Mouse (Mus musculus): ENCODE results near the gene Apobr.

Gene Apobr

DNA sequence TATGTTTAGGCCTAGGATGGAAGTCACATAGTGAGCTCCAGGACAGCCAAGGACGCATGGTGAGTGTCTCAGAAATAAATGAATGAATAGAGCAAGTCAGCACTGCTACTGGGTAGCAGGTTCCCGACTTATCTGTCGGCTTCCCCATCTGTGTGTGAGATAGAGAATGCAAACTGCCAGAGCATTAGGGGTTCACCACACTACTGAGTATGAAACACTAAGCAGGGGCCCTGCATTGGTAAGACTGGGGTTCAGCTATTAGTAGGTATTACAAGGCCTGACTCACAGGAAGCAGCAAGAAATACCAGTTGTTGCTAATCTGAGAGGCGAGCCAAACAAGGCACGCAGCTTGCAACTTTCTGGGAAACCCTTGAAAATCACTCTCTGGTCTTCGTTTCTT lies 14.2 kb downstream of the Apobr start:
- no peak for DNase-seq (ENCODE audit: low spot score)

- DNase-seq (ENCODE audit: low spot score), result no peak
These were observed 17.2 kb downstream of the Apobr start for GRCm38 (mm10) chr7:126601896-126602295.

- no peak for DNase-seq (ENCODE audit: low spot score)
These were observed 17.9 kb downstream of the Apobr start for GRCm38 (mm10) chr7:126602650-126603049.

DNA sequence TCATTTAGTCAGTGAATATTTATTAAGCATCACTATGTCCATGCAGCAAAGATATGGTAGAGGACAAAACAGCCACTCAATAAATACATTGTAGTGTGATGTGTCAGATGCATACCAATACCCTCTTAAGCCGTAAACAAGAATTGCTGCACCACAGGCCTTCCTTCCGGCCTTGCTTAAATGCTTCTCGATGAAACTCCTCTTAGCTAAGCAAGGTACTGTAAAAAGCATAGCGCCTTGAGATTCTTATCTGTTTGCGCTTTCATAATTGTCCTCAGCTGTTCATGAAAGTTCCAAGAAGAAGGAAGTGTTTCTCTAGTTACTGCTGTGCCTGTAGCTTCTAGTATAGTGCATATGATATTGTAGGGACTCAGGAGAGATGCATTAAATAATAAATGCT lies 21.9 kb downstream of the Apobr start:
- DNase-seq (ENCODE audit: low spot score), result no peak

- no peak for DNase-seq (ENCODE audit: low spot score)
These were observed 22.3 kb downstream of the Apobr start for GRCm38 (mm10) chr7:126607064-126607463.

DNA sequence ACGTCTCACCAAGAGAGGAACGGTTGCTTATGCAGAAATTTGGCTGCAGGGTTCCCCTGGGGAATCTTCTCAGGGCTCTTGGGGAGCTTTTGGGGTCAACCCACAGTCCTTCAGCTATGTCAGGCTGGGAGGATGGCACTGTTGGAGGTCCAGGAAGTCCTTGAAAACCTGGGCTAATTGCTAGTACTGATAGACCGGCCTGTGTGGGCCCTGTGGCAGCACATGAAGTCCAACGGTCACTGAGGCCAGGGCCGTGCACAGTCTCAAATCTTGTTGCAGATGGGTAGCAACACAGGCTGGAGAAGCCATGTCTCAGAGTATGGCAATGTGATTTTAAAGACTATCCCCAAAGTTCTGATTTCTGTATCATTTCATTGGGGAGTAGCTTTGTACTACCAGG lies 23.1 kb downstream of the Apobr start:
- DNase-seq (ENCODE audit: low spot score), result no peak

GRCm38 (mm10) chr7:126612736-126613135 lies 28.0 kb downstream of the Apobr start:
- DNase-seq (ENCODE audit: low spot score), result no peak

DNA sequence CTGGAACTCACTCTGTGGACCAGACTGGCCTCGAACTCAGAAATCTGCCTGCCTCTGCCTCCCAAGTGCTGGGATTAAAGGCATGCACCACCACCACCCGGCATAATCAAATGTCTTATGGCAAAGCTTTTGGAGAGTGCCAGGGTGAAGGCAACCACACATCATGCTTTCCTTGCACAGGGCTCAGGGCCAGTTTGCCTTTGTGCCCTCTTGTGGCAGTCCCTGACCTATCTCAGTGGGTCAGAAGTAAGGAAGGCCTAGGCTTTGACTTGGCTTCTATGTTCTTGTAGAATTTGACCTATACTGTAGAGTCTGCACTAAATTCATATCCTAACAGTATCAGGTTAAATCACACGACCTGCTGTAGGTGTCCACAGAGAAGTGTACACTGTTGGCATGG lies 32.0 kb downstream of the Apobr start:
- no peak for DNase-seq (ENCODE audit: low spot score)

DNA sequence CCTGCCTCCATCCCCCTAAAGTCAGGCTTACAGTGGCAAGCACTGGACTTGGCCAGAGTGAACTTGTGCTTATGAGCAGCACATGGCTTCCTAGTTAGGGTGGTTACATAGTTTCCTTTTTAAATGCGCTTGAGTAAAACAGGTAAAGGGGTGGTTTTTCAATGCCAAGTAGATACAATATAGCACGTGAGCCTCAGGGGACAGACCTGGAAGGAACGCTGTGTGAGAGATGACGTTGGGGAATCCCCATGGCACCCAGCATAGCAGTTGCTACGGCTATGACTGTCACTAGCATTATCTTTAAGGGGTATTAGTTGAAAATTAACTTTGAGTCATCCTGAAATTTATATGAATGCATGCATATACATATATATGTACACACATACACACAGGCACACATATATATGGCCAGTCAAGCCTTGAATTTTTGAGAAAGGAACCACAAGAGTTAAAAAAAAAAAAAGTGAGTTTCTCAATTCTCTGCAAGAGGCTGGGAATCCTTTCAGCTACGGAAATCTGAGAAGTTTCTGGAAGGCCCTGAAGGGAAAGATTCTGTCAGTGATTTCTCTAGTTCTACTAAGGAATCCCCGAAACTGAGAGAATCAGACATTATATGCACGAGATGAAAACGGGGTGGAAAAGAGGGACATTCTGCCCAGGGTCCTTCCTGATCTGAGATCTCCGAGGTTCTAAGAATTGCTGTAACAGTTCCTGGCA lies 35.0 kb downstream of the Apobr start:
- no peak for DNase-seq (ENCODE audit: low spot score)

DNA sequence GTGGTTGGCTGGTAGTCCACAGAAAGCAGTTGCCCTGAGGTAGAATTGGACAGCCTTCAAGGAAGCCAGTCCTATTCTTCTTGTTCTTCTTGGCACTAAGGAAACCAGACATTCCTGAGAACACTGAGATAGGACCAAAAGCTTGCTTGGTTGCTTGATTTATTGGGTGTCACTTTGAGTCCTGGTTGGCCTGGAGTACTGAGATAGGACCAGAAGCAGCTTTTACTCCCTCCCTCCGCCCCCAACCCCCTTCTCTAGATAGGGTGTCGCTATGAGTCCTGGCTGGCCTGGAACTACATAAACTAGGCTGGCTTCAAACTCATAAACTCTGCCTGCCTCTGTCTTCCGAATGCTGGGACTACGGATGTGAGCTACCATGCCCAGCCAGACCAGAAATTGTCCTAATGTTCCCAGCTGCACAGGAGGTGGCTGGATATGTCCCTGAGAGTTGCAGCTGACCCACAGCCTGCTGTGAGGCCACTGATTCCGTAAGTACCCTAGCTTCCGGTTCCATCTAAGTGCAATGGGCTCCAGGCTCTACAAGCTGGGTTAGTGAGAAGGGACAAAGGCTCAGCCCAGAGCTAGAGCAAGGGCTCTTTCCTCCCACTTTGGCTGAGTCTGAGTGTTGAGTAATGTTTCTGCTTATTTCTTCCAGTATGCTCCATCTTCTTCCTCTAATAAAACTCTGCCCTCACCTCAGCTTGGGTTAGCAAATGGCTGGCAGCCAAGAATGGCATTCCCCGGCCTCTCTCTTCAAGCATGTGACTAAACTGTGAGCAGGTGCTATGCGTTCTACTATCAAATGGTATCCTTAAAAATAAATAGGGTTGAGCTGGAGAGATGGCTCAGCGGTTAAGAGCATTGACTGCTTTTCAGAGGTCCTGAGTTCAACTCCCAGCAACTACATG lies 37.0 kb downstream of the Apobr start:
- DNase-seq (ENCODE audit: low spot score), result no peak

DNA sequence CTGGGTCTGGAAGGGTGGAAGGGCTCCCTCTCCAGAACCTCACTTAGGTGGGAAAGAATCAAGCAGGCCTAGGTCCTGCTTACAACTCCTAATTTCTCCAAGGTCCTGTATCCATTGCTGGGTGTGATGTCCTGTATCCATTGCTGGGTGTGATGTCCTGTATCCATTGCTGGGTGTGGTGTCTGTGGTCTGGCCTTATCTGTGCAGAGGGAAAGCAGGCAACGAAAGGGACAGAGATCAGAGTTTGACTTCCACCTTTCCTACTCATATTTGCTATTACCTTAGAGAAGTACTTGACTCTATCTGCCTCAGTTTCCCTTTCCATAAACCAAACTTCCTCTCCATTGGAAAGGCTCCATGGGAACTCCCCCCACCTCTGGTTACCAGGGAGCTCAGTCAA lies 38.6 kb downstream of the Apobr start:
- no peak for DNase-seq (ENCODE audit: low spot score)

DNA sequence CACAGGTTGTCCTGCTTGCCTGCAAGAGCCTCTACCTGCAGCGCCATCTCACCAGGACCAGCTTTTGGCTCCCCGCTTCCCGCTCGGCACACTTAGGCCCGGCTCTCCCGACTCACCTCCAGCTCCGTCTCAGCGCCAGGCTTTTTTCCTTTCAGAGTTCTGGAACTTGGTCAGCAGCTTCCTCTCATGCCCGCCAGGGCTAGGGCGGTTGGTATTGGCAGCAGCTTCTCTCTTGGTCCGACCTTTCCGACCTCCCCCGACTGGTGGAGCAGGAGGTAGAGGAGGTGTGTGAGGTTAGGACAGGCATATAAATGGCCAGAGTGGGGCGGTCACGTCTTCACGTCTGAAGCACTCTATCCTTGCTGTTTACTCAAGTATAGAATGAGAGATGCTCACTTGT lies 40.0 kb downstream of the Apobr start:
- DNase-seq (ENCODE audit: low spot score), result no peak

DNA sequence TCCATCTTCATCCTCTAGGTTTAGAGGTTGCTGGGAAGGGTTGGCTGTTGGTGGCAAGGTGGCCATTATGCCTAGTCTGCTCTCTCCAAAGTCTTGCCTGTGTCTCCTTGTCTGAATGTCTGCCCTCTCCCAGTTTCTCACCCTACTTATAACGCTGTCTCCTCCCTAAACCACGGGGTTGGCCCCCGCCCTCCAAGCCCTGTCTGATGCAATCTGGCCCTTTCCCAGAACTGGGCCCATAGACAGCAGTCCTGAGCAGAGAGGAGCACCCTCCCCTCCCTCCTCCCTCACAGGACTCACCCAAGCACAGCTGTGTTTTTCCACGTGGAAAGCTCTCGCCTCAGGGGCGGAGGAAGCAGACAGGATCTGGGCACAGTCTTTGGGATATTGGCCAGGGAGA lies 40.6 kb downstream of the Apobr start:
- DNase-seq (ENCODE audit: low spot score), result no peak

DNA sequence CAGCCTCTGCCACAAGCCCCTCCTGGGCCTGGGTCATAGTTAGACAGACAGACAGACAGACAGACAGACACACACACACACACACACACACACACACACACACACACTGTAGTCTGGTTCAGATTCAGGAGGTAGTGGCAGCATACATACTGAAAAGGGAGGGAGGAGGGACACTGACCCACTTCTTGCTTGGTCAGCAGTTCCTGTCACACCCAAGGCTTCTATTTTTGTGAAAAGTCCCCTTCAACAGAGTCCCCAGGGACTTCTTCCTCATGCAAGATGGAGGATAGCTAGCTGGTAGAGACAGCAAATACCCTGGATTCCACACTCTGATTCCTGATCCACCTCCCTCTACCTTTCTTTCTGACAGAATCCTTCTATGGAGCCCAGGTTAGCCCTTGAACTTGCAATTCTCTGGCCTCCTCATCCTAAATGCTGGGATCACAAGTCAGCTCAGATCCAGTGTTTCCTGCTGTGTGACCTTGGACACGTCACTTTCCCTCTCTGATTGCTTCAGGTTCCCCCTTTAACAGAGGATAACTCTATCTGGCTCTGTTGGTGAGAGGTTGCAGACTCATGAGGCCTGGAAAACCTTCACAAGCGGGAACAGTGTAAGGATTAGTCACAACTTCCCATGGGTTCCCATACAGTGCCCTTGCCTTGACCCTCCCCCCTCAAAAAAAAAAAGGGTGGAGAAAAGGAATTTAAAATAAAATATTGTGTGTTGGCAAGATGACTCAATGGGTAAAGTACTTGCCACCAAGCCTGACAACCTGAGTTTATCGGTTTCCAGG lies 41.3 kb downstream of the Apobr start:
- no peak for DNase-seq (ENCODE audit: low spot score)

GRCm38 (mm10) chr7:126628111-126628510 lies 43.4 kb downstream of the Apobr start:
- no peak for DNase-seq (ENCODE audit: low spot score)

DNA sequence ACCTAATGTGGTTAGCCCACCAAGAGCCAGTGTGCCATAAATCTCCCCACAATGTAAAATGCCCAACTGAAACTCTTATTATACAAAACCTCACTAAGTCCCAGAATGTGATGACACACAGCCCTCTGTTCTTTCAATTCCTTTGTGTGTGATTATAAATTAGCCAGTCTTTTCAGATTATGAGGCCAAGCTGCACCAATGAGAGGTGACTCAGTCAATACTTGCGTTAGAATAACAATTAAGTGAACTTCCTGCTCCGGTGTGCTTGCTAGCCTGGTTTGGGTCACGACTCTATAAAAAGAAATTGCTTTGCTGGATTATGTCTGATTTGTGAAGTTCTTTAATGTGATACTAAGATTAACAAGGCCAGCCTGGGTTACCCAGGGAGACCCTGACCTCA lies 45.2 kb downstream of the Apobr start:
- DNase-seq (ENCODE audit: low spot score), result no peak

DNA sequence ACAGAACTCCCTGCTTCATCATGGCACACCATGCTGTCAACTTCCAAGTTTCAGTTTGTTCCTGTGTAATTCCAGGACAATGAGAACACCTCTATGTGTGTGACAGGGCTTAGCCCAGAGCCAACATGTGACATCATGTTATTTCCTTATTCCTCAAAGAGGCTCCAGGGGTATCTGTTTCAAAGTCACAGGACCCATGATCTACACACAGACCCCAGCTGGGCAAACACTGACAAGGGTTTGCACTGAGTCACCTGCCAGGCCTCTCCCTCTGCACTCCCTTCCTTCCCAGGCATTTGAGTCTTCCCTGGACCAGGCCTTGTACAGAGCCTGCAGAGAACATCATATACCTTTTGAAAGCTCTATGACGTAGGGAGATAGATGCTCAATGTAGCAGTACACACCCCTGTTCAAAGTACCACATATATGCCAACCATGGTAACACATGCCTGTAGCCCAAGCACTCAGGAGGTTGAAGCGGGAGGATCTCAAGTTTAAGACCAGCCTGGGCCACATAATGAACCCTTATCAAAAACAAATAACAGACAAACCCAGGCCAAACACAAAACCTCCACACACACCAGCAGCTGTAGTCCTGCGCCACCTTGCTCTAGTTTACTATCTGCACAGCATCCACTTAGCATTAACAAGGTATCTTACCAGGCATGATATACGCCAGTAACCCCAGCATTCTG lies 46.2 kb downstream of the Apobr start, which contains the start of gene Nupr1:
Gene Nupr1, minus strand, starts transcription at position 38 of the 695 bp plus-strand sequence.
- DNase-seq (ENCODE audit: low spot score), result no peak

GRCm38 (mm10) chr7:126632478-126632877 lies 47.7 kb downstream of the Apobr start:
- DNase-seq (ENCODE audit: low spot score), result no peak

- no peak for DNase-seq (ENCODE audit: low spot score)
These were observed 50.6 kb downstream of the Apobr start for GRCm38 (mm10) chr7:126635375-126635774.

GRCm38 (mm10) chr7:126636733-126637520 lies 52.2 kb downstream of the Apobr start:
- peak; percentile 64 for DNase-seq (ENCODE audit: low spot score)

All from embryo, embryonic 10.5 days (tissue).